Mouse (Mus musculus): ENCODE results near the gene Nav3. TPM values are rescaled to one million over a fixed set of nuclear protein-coding genes. Genes with fewer than 3 reads are reported as not detected.

Gene Nav3
- polyA plus RNA-seq, 2 experiments: 0.06 to 0.07 TPM

- Histone ChIP-seq H3K27ac (no peak overlapping the region), H3K4me2 (ENCODE audit: low read depth) (no peak overlapping the region), H3K9me3 (ENCODE audit: control insufficient read depth, low read length) (no peaks in the 10 kb centered on the region), H3K4me1 (replicated peaks; ENCODE audit: control insufficient read depth in 2 of 2, insufficient read depth in 2 of 2, low read length in 1 of 2) (no peaks in the 10 kb centered on the region), H3K4me3 (ENCODE audit: insufficient read depth in 1 of 2, low read depth in 2 of 2, low read length in 2 of 2) (no peak overlapping the region), H3K36me3 (replicated peaks; ENCODE audit: control insufficient read depth, insufficient read depth, low read depth) (no peaks in the 10 kb centered on the region), H3K9ac (replicated peaks) (no peak overlapping the region), H3K27me3 (ENCODE audit: control insufficient read depth, insufficient read depth, low read length) (no peaks in the 10 kb centered on the region)
- DNase-seq (ENCODE audit: low read depth in 3 of 3, low spot score in 3 of 3): no peak
- no peak for TF ChIP-seq CTCF (IDR thresholded peaks at IDR 0.05; ENCODE audit: low read depth)
- no peak for TF ChIP-seq EP300 (IDR thresholded peaks at IDR 0.05; ENCODE audit: low read depth)
- no peak for ATAC-seq (ENCODE audit: insufficient read depth)
These were observed 652.6 kb downstream of the Nav3 start for GRCm38 (mm10) chr10:109803441-109803840.

- no peak overlapping the region for H3K9ac ChIP-seq (replicated peaks)
- no peaks in the 10 kb centered on the region for H3K27me3 ChIP-seq (ENCODE audit: control insufficient read depth, insufficient read depth, low read length)
- no peaks in the 10 kb centered on the region for H3K4me1 ChIP-seq (replicated peaks; ENCODE audit: control insufficient read depth in 2 of 2, insufficient read depth in 2 of 2, low read length in 1 of 2)
- TF ChIP-seq EP300 (IDR thresholded peaks at IDR 0.05; ENCODE audit: low read depth) (no peak), CTCF (IDR thresholded peaks at IDR 0.05; ENCODE audit: low read depth) (no peak)
- no peak overlapping the region for H3K27ac ChIP-seq
- WGBS (ENCODE audit: insufficient replicate concordance): 36% methylated on average over 1 of the region's 1 CpGs
- no peaks in the 10 kb centered on the region for H3K9me3 ChIP-seq (ENCODE audit: control insufficient read depth, low read length)
- ATAC-seq (ENCODE audit: insufficient read depth) (no peak), DNase-seq (ENCODE audit: low read depth in 3 of 3, low spot score in 3 of 3) (no peak)
- no peaks in the 10 kb centered on the region for H3K36me3 ChIP-seq (replicated peaks; ENCODE audit: control insufficient read depth, insufficient read depth, low read depth)
- no peak overlapping the region for H3K4me2 ChIP-seq (ENCODE audit: low read depth)
- H3K4me3 ChIP-seq (ENCODE audit: insufficient read depth in 1 of 2, low read depth in 2 of 2, low read length in 2 of 2): no peak overlapping the region
These were observed 653.8 kb downstream of the Nav3 start for GRCm38 (mm10) chr10:109802236-109802635.

- ATAC-seq (ENCODE audit: insufficient read depth): no peak
- WGBS (ENCODE audit: insufficient replicate concordance): 66% methylated on average over 6 of the region's 6 CpGs
- no peak for DNase-seq (ENCODE audit: low read depth in 3 of 3, low spot score in 3 of 3)
These were observed 656.8 kb downstream of the Nav3 start for GRCm38 (mm10) chr10:109799246-109799645.

GRCm38 (mm10) chr10:109796981-109797380, 659.0 kb downstream of the Nav3 start:
- H3K27me3 ChIP-seq (ENCODE audit: control insufficient read depth, insufficient read depth, low read length): no peaks in the 10 kb centered on the region
- no peak overlapping the region for H3K4me3 ChIP-seq (ENCODE audit: insufficient read depth in 1 of 2, low read depth in 2 of 2, low read length in 2 of 2)
- no peaks in the 10 kb centered on the region for H3K4me1 ChIP-seq (replicated peaks; ENCODE audit: control insufficient read depth in 2 of 2, insufficient read depth in 2 of 2, low read length in 1 of 2)
- TF ChIP-seq CTCF (IDR thresholded peaks at IDR 0.05; ENCODE audit: low read depth): no peak
- TF ChIP-seq EP300 (IDR thresholded peaks at IDR 0.05; ENCODE audit: low read depth): no peak
- ATAC-seq (ENCODE audit: insufficient read depth): no peak
- H3K9me3 ChIP-seq (ENCODE audit: control insufficient read depth, low read length): no peaks in the 10 kb centered on the region
- H3K9ac ChIP-seq (replicated peaks): no peak overlapping the region
- H3K4me2 ChIP-seq (ENCODE audit: low read depth): no peak overlapping the region
- H3K27ac ChIP-seq: no peak overlapping the region
- H3K36me3 ChIP-seq (replicated peaks; ENCODE audit: control insufficient read depth, insufficient read depth, low read depth): no peaks in the 10 kb centered on the region
- no peak for DNase-seq (ENCODE audit: low read depth in 3 of 3, low spot score in 3 of 3)
- WGBS (ENCODE audit: insufficient replicate concordance): 52% methylated on average over 3 of the region's 3 CpGs

More at GRCm38 (mm10) chr10:109799246-109799645, 656.8 kb downstream of the Nav3 start:
- H3K27ac ChIP-seq: no peak overlapping the region
- H3K4me1 ChIP-seq (replicated peaks; ENCODE audit: control insufficient read depth in 2 of 2, insufficient read depth in 2 of 2, low read length in 1 of 2): no peaks in the 10 kb centered on the region
- no peaks in the 10 kb centered on the region for H3K27me3 ChIP-seq (ENCODE audit: control insufficient read depth, insufficient read depth, low read length)
- no peaks in the 10 kb centered on the region for H3K9me3 ChIP-seq (ENCODE audit: control insufficient read depth, low read length)
- no peak for TF ChIP-seq CTCF (IDR thresholded peaks at IDR 0.05; ENCODE audit: low read depth)
- TF ChIP-seq EP300 (IDR thresholded peaks at IDR 0.05; ENCODE audit: low read depth): no peak
- no peak overlapping the region for H3K4me3 ChIP-seq (ENCODE audit: insufficient read depth in 1 of 2, low read depth in 2 of 2, low read length in 2 of 2)
- H3K36me3 ChIP-seq (replicated peaks; ENCODE audit: control insufficient read depth, insufficient read depth, low read depth): no peaks in the 10 kb centered on the region
- H3K4me2 ChIP-seq (ENCODE audit: low read depth): no peak overlapping the region
- no peak overlapping the region for H3K9ac ChIP-seq (replicated peaks)

DNA sequence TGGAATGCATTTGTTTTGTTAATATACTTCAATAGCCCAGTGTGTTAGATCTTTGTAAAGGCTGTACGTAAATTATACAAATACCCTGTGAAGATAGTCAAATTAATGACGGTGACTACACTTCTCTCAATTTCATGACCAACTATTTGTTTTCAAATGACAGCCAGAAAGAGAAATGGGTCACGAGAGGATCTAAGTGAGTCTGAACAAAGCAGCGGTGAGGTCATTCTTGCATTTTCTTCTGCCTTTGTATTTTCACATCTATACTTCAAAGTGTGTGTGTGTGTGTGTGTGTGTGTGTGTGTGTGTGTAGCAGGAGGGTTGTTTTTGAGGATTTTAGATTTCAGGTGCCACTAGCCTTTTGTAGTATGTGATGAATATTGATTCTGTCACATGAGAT, 662.5 kb downstream of the Nav3 start:
- Histone ChIP-seq H3K27me3 (ENCODE audit: control insufficient read depth, insufficient read depth, low read length) (no peaks in the 10 kb centered on the region), H3K4me2 (ENCODE audit: low read depth) (no peak overlapping the region), H3K4me1 (replicated peaks; ENCODE audit: control insufficient read depth in 2 of 2, insufficient read depth in 2 of 2, low read length in 1 of 2) (no peaks in the 10 kb centered on the region), H3K9ac (replicated peaks) (no peak overlapping the region), H3K9me3 (ENCODE audit: control insufficient read depth, low read length) (no peaks in the 10 kb centered on the region), H3K36me3 (replicated peaks; ENCODE audit: control insufficient read depth, insufficient read depth, low read depth) (no peaks in the 10 kb centered on the region), H3K4me3 (ENCODE audit: insufficient read depth in 1 of 2, low read depth in 2 of 2, low read length in 2 of 2) (no peak overlapping the region), H3K27ac (no peak overlapping the region)
- no peak for DNase-seq (ENCODE audit: low read depth in 3 of 3, low spot score in 3 of 3)
- no peak for ATAC-seq (ENCODE audit: insufficient read depth)
- TF ChIP-seq CTCF (IDR thresholded peaks at IDR 0.05; ENCODE audit: low read depth): no peak
- WGBS (ENCODE audit: insufficient replicate concordance): 62% methylated on average over 4 of the region's 4 CpGs
